Mouse (Mus musculus) midbrain, postnatal 0 days (tissue): ENCODE measurements around the gene Gm10309. TPM values are rescaled to one million over a fixed set of nuclear protein-coding genes. Genes with fewer than 3 reads are reported as not detected.

Source experiments
- ATAC-seq: fragments of 200-750 bp; cut with Nextera tagmentation; 2 replicates; pipeline ENCODE4 v1.8.0; 2017; ENCODE audit warnings: moderate number of reproducible peaks, mild to moderate bottlenecking, moderate TSS enrichment, moderate library complexity; ENCODE audit not compliant: low FRiP score
- DNase-seq: peaks from one replicate; pipeline ENCODE4 v3.0.0-alpha.2; 2015; ENCODE audit warnings: low spot score
- H3K27ac ChIP-seq: fragments of 300-500 bp; sonication (generic); 2 replicates; pipeline ENCODE4 v1.5.1; 2014; ENCODE audit warnings: low read depth, mild to moderate bottlenecking, low read length, mixed read lengths
- H3K27me3 ChIP-seq: fragments of 300-500 bp; sonication (generic); 2 replicates; pipeline ENCODE4 v1.6.1; 2014; ENCODE audit warnings: low read length, control low read depth, mixed read lengths; ENCODE audit not compliant: insufficient read depth
- H3K36me3 ChIP-seq: fragments of 300-500 bp; sonication (generic); 2 replicates; pipeline ENCODE4 v1.6.1; 2014; ENCODE audit warnings: low read length, control low read depth, mixed read lengths; ENCODE audit not compliant: insufficient read depth
- H3K4me1 ChIP-seq: fragments of 300-500 bp; sonication (generic); 2 replicates; pipeline ENCODE4 v1.6.1; 2014; ENCODE audit warnings: mild to moderate bottlenecking, control low read depth, antibody characterized with exemption, low read length, mixed read lengths; ENCODE audit not compliant: insufficient read depth
- H3K4me2 ChIP-seq: fragments of 300-500 bp; sonication (generic); 2 replicates; pipeline ENCODE4 v1.6.1; 2014; ENCODE audit warnings: low read depth, mild to moderate bottlenecking, low read length, mixed read lengths; ENCODE audit not compliant: poor library complexity, severe bottlenecking
- H3K4me3 ChIP-seq: fragments of 300-500 bp; sonication (generic); 2 replicates; pipeline ENCODE4 v1.5.1; 2014; ENCODE audit warnings: low read depth, mild to moderate bottlenecking, low read length, moderate library complexity
- H3K9ac ChIP-seq: fragments of 300-500 bp; sonication (generic); replicated peaks from 2 replicates; pipeline ENCODE4 v1.6.1; 2014; ENCODE audit warnings: mild to moderate bottlenecking, low read length, moderate library complexity, mixed read lengths; ENCODE audit not compliant: poor library complexity, severe bottlenecking
- H3K9me3 ChIP-seq: fragments of 300-500 bp; sonication (generic); 2 replicates; pipeline ENCODE4 v1.6.1; 2016; ENCODE audit warnings: low read length, control low read depth
- CTCF ChIP-seq: IDR thresholded peaks from 2 replicates; pipeline ENCODE4 v1.5.1; 2016; ENCODE audit warnings: antibody characterized with exemption, mild to moderate bottlenecking
- WGBS: fragments of 180-500 bp; shearing (Covaris S2); extraction: QIAGEN DNeasy Blood & Tissue Kit; methylation state at CpG from one replicate; pipeline ENCODE4 v1.1.7; 2014; 5-methylcytosine and 5-hydroxymethylcytosine counted together
- polyA plus RNA-seq: library from polyadenylated mRNA; unstranded; fragments of >200 nt; fragmentation: Nextera tagmentation; extraction: Ambion mirVana; gene quantifications from 2 replicates; pipeline ENCODE4 v1.2.1, GENCODE M21; 2015
- total RNA-seq: library from RNA; depleted of rRNA; stranded (reverse); fragments of >200 nt; gene quantifications from 2 replicates; pipeline ENCODE4 v1.2.3, GENCODE M21; 2014

Gene Gm10309
- total and polyA plus RNA-seq, 2 experiments from 2014 or later = 0.32 TPM; not detected in 1

DNA sequence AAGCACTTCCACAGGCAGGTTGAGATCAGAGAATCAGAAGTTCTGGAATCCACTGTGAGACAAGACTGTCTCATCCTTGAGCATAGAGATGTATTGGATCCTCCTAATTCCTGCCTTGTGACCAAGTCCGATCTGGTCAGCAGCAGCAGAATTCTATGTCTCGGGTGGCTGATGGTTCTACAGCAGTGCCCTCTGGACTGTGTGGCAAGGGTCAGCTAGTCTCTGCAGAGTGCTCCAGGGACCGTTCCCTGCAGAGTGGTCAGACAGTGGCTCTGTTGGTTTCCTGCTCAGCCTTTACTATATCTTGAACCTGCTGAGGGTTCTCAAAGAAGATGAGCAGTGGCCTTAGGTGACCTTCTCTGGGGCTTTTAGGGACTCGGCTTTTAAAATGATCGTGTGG is 17.6 kb upstream of the Gm10309 start:
- Histone ChIP-seq H3K4me3 (no peak overlapping the region), H3K36me3 (no peaks in the 10 kb centered on the region), H3K27ac (no peak overlapping the region), H3K9me3 (no peaks in the 10 kb centered on the region), H3K4me1 (no peaks in the 10 kb centered on the region), H3K9ac (no peak overlapping the region), H3K27me3 (no peaks in the 10 kb centered on the region), H3K4me2 (no peak overlapping the region)
- WGBS = 94% methylated on average over 5 of the region's 5 CpGs
- DNase-seq (no peak), ATAC-seq (no peak)
- TF ChIP-seq CTCF = no peak

DNA sequence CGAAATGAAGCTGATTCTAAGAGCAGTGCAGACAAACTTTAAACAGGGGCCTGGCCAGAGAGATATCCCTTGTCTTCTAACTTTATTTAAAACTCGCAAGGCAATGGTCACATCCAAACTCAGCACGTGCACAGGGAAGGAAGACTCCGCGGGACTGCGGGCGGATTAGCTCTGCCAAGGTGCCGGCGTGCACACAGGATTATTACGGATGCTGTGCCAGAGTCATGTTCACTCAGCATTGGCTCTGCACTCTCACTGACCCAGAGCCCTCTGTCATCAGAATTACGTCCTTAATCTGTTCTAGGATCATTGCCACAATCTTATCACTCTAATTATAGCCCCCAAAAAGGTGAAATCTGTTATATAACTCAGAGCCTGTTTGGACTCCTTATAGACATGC is 16.2 kb upstream of the Gm10309 start:
- no peak overlapping the region for H3K4me2 ChIP-seq
- no peak overlapping the region for H3K27ac ChIP-seq
- WGBS = 82% methylated on average over 11 of the region's 11 CpGs
- H3K27me3 ChIP-seq = no peaks in the 10 kb centered on the region
- no peaks in the 10 kb centered on the region for H3K9me3 ChIP-seq
- no peak overlapping the region for H3K9ac ChIP-seq
- H3K4me1 ChIP-seq = no peaks in the 10 kb centered on the region
- no peak for DNase-seq
- H3K4me3 ChIP-seq = no peak overlapping the region
- no peaks in the 10 kb centered on the region for H3K36me3 ChIP-seq
- no peak for ATAC-seq
- TF ChIP-seq CTCF = no peak

DNA sequence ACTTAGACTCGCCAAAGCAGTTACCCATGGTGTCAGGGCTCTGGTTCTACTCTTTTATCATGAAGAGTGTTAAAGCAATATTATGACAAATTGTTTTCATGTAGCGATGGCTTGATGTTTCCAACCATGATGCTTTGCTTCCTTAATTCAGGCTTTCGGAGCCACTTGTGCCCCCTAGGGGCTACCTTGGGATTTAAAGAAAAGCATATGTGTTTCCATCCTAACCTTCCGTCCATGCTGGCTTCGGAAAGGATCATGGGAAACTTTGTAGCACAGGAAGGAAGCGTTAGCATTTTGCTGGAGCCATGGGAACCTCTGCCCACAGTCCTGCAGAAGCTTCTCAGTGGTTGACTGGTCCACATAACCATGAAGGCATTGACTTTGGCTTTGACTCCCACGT is 13.6 kb upstream of the Gm10309 start:
- Histone ChIP-seq H3K27me3 (no peaks in the 10 kb centered on the region), H3K36me3 (0 out of 2 replicates have a peak, but pooled peaks cover 3% of the 10 kb centered on the region), H3K4me1 (no peaks in the 10 kb centered on the region), H3K9ac (no peak overlapping the region), H3K9me3 (no peaks in the 10 kb centered on the region), H3K4me2 (no peak overlapping the region), H3K4me3 (no peak overlapping the region), H3K27ac (no peak overlapping the region)
- DNase-seq (no peak), ATAC-seq (no peak)
- no peak for TF ChIP-seq CTCF
- 87% methylated on average over 7 of the region's 7 CpGs for WGBS

DNA sequence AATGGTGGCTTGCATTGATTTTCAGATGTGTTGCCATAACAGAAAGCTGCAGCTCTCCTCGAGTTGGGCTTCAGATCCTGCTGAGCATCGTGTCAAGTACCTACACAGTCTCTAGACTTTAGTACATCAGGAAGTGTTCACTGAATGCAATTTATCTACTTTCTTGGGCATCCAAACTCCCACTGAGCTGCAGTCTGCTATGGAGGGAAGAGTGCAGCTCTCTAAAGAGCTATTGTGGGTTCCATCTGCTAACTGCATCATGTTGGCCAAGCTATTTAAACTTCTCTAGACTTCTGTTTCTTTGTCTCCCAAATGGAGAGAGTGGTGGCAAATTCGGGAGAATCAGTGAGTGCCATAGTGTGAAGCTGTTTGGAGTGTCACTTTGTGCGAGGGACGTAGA is 11.6 kb upstream of the Gm10309 start:
- H3K9me3 ChIP-seq = no peaks in the 10 kb centered on the region
- 85% methylated on average over 5 of the region's 5 CpGs for WGBS
- H3K4me1 ChIP-seq = no peaks in the 10 kb centered on the region
- ATAC-seq = no peak
- H3K27me3 ChIP-seq = no peaks in the 10 kb centered on the region
- DNase-seq = no peak
- no peak overlapping the region for H3K4me2 ChIP-seq
- no peak for TF ChIP-seq CTCF
- no peak overlapping the region for H3K9ac ChIP-seq
- 0 out of 2 replicates have a peak, but pooled peaks cover 3% of the 10 kb centered on the region for H3K36me3 ChIP-seq
- H3K4me3 ChIP-seq = no peak overlapping the region
- H3K27ac ChIP-seq = no peak overlapping the region

DNA sequence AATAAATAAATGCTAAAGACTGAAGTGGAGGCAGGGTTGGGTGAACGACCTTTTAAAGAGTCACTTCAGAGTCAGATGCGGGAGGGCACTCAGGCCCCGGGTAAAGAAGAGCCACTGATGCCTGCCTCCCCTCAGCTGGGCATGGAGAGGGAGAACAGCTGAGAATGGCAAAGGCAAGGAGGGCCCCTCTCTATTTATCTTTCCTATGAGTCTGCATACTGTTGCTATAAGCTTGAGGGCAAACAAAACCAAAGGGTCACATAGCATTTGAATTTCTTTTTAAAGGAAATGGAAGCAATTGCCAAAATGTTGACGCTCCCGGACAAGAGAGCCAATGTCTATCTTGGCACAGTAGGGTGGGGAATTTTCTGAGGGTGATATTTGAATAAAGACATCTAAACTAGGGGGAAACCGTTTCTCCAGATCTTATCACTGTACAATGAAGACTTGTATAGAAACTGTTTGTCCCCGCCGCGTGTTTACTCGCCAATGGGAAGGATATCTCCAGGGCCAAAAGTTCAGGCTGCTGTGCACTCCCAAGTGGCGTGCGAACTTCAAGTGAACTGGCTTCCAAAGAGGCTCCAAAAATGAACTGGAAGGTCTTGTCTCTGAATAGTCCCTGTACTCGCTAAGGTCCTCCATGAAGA is 10.1 kb upstream of the Gm10309 start:
- Histone ChIP-seq H3K27me3 (no peaks in the 10 kb centered on the region), H3K36me3 (0 out of 2 replicates have a peak, but pooled peaks cover 3% of the 10 kb centered on the region), H3K9ac (no peak overlapping the region), H3K4me1 (no peaks in the 10 kb centered on the region), H3K27ac (no peak overlapping the region), H3K4me2 (no peak overlapping the region), H3K4me3 (no peak overlapping the region), H3K9me3 (no peaks in the 10 kb centered on the region)
- no peak for TF ChIP-seq CTCF
- no peak for ATAC-seq
- 81% methylated on average over 13 of the region's 13 CpGs for WGBS
- DNase-seq = no peak

DNA sequence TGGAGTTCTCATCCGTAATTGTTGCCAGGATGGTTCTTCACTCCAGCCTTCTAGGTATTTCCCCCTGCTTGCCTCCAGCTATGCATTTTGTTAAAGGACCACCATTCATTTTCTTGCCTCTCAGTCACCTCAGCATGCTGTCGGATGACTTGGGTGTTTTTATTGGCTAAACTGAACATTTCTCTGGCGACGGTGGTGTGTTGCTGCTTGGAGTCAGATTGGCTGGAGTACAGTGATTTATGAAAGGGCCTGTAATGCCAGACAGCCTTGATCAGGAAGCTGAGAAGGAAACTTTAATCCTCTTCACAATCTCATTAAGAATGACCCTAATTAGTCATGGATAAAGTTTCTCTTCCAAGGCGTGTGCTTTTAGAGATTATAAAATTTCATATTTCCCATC is 4.8 kb upstream of the Gm10309 start:
- no peaks in the 10 kb centered on the region for H3K27me3 ChIP-seq
- no peak overlapping the region for H3K4me2 ChIP-seq
- DNase-seq (no peak), ATAC-seq (no peak)
- H3K9me3 ChIP-seq = no peaks in the 10 kb centered on the region
- 70% methylated on average over 5 of the region's 5 CpGs for WGBS
- H3K4me3 ChIP-seq = no peak overlapping the region
- H3K27ac ChIP-seq = no peak overlapping the region
- TF ChIP-seq CTCF = no peak
- no peaks in the 10 kb centered on the region for H3K36me3 ChIP-seq
- no peaks in the 10 kb centered on the region for H3K4me1 ChIP-seq
- H3K9ac ChIP-seq = no peak overlapping the region
